ENCODE assay signal across 7 mouse cellular contexts in genomic region chr9:110117779-110118139, GRCm38 (mm10). TPM values are rescaled to one million over a fixed set of nuclear protein-coding genes. Genes with fewer than 3 reads are reported as not detected.
A peak's percentile ranks its signal among the peaks of the same experiment; 100 is the strongest.
DNase-seq lines count a peak whose midpoint lies in the region; ATAC-seq and TF ChIP-seq lines count a peak whose summit lies in the region.

TSS of gene Dhx30 (minus strand) at chr9:110117830.

- no peaks in the 10 kb centered on the region for H3K9me3 ChIP-seq in erythroblast, embryonic 14.5 days (ENCODE audit: control insufficient read depth, low read length)
- H3K9me3 ChIP-seq in limb, embryonic 11.5 days (ENCODE audit: control insufficient read depth, low read length) = no peaks in the 10 kb centered on the region

- H3K27ac ChIP-seq in thymus, adult 2 months (ENCODE audit: control insufficient read depth, insufficient read depth, low read length) = peak within 1 kb of the TSS; percentile 33
- peak within 1 kb of the TSS; percentile 87 for H3K27ac ChIP-seq in limb, embryonic 11.5 days (replicated peaks; ENCODE audit: low read depth, low read length)

- DNase-seq in thymus, adult 2 months = no peak
- no peak for DNase-seq in thymus, postnatal 4 days
- DNase-seq in heart, postnatal 25 days (ENCODE audit: low spot score) = no peak
- no peak for DNase-seq in limb, embryonic 11.5 days (ENCODE audit: low spot score)
- DNase-seq in B cell, adult 2 months = no peak

- 0 out of 2 replicates have a peak, but pooled peaks have one; percentile 10 for ATAC-seq in limb, embryonic 11.5 days (ENCODE audit: insufficient number of reproducible peaks, low FRiP score, low TSS enrichment, low read depth)
- ATAC-seq in neutrophil, adult 5-6 weeks (ENCODE audit: extremely low read depth, insufficient number of reproducible peaks, low FRiP score, poor library complexity, severe bottlenecking) = no peak

- H3K4me3 ChIP-seq in thymus, adult 2 months (ENCODE audit: control insufficient read depth, insufficient read depth, low read length) = peak within 1 kb of the TSS; percentile 64
- peak within 1 kb of the TSS; percentile 91 for H3K4me3 ChIP-seq in erythroblast, embryonic 14.5 days (replicated peaks)
- peak within 1 kb of the TSS; percentile 68 for H3K4me3 ChIP-seq in limb, embryonic 11.5 days (ENCODE audit: low read depth, low read length)

- H3K27me3 ChIP-seq in thymus, adult 2 months (ENCODE audit: control insufficient read depth, insufficient read depth, low read length) = no peaks in the 10 kb centered on the region
- no peaks in the 10 kb centered on the region for H3K27me3 ChIP-seq in erythroblast, embryonic 14.5 days (ENCODE audit: control insufficient read depth)
- no peaks in the 10 kb centered on the region for H3K27me3 ChIP-seq in limb, embryonic 11.5 days (ENCODE audit: control insufficient read depth, insufficient read depth, low read length)

- TF ChIP-seq POLR2A in thymus, adult 2 months (IDR thresholded peaks at IDR 0.05; ENCODE audit: control insufficient read depth, extremely low read depth, insufficient read depth, low read length, poor library complexity) = no peak

- no peak for TF ChIP-seq CTCF in thymus, adult 2 months (IDR thresholded peaks at IDR 0.05; ENCODE audit: borderline replicate concordance, control insufficient read depth, extremely low read depth, insufficient read depth, low read length, poor library complexity)

- H3K4me1 ChIP-seq in thymus, adult 2 months (replicated peaks; ENCODE audit: control insufficient read depth, insufficient read depth, low read length) = peaks cover 2% of the 10 kb centered on the region
- H3K4me1 ChIP-seq in erythroblast, embryonic 14.5 days (ENCODE audit: control insufficient read depth) = peaks cover 29% of the 10 kb centered on the region
- H3K4me1 ChIP-seq in limb, embryonic 11.5 days (ENCODE audit: control insufficient read depth, insufficient read depth, low read length) = peaks cover 6% of the 10 kb centered on the region

- intact Hi-C loops in heart, postnatal 25 days (cut with DNase I) = loop anchor here (2.0 kb wide), 1 partner anchor 13 kb away; no protein-coding TSS in a partner anchor

- H3K4me2 ChIP-seq in limb, embryonic 11.5 days (ENCODE audit: low read depth, severe bottlenecking) = peak within 1 kb of the TSS; percentile 69

- peaks cover 7% of the 10 kb centered on the region for H3K36me3 ChIP-seq in thymus, adult 2 months (ENCODE audit: control insufficient read depth, insufficient read depth, low read length)
- H3K36me3 ChIP-seq in erythroblast, embryonic 14.5 days (ENCODE audit: control insufficient read depth) = peaks cover 19% of the 10 kb centered on the region
- H3K36me3 ChIP-seq in limb, embryonic 11.5 days (ENCODE audit: control insufficient read depth, insufficient read depth, low read length) = peaks cover 3% of the 10 kb centered on the region; the same call in 1 of the 2 replicates

- under 1% methylated on average over 17 of the region's 17 CpGs for WGBS in thymus, adult 2 months
- WGBS in limb, embryonic 11.5 days = 2% methylated on average over 17 of the region's 17 CpGs

- peak within 1 kb of the TSS; percentile 89 for H3K9ac ChIP-seq in limb, embryonic 11.5 days (ENCODE audit: low read length)

RNA-seq across cellular contexts. Expression of gene Dhx30, which starts in this region (rescaled TPM):
- 159 and 162 TPM in 2 replicates for polyA plus RNA-seq in thymus, adult 2 months (2012; rRNA removed)
- polyA plus RNA-seq in erythroblast, embryonic 14.5 days (2012) = 1.1 TPM in 2 replicates
- 10 to 100 TPM; 62.2 to 63.5 TPM for total RNA-seq in heart, postnatal 25 days (2021)
- 179 and 190 TPM in 2 replicates for polyA plus RNA-seq in limb, embryonic 11.5 days (2014; fragmentation: Nextera tagmentation; extraction: Ambion mirVana)
- 45.9 and 54.4 TPM in 2 replicates for total RNA-seq in neutrophil, adult 5-6 weeks (2017)

Comparison
In these comparisons a context has a peak if more than half of its experiments do, and no peak if none do; other contexts are left out.
1. RNA of gene Dhx30 (polyA plus RNA-seq): 179 to 190 TPM in limb, embryonic 11.5 days and 159 to 162 TPM in thymus, adult 2 months; 1.1 TPM in erythroblast, embryonic 14.5 days; every median in the first group is over 10 times any median in the second.
2. Peak in every context shown above with its lines, with median percentiles within 50 percentile points of each other: H3K4me3 ChIP-seq.